Mouse (Mus musculus) central nervous system, embryonic 11.5 days (tissue): ENCODE data around the gene Vmn2r75. TPM values are rescaled to one million over a fixed set of nuclear protein-coding genes. Genes with fewer than 3 reads are reported as not detected.

Experiments used
- polyA plus RNA-seq: library from polyadenylated mRNA; depleted of rRNA; stranded (reverse); fragments of >200 nt; gene quantifications from 2 replicates; pipeline ENCODE4 v1.2.3, GENCODE M21; 2012; rRNA removed

Gene Vmn2r75
- not detected in 2 replicates for polyA plus RNA-seq

DNA sequence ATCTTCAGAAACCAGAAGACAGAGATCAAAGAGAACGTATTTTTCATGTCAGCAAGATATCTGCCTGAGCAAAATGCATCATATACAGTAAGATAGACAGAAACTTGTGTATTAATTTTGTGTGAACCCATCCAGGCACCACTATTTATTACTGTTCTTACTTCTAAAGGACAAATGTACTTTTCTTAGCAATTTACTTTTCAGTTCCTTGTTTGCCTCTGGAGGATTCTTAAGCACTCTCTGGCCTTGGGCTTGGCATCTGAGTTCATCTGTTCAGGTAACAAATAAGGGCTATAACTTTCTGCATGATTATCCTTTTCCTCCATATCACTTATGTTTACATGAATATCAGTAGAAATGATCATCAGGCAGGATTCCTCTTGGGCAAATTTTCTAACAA lies at the start of gene Vmn2r75:
Vmn2r75 (minus strand) TSS at position 101 of the 400 bp plus-strand sequence.

Other genes starting within 250 kb of the Vmn2r75 start
- not detected in 2 replicates for gene Vmn2r74, start 210.1 kb downstream of the Vmn2r75 start, polyA plus RNA-seq
- not detected in 2 replicates for gene Vmn2r76, start 74.5 kb upstream of the Vmn2r75 start, polyA plus RNA-seq
- not detected in 2 replicates for gene Olfr310, start 105.4 kb upstream of the Vmn2r75 start, polyA plus RNA-seq
- not detected in 2 replicates for gene Olfr309, start 141.9 kb upstream of the Vmn2r75 start, polyA plus RNA-seq
- not detected in 2 replicates for gene Olfr308, start 153.9 kb upstream of the Vmn2r75 start, polyA plus RNA-seq
- gene Olfr307, start 165.8 kb upstream of the Vmn2r75 start, polyA plus RNA-seq: not detected in 2 replicates
- not detected in 2 replicates for gene Olfr305, start 195.2 kb upstream of the Vmn2r75 start, polyA plus RNA-seq
- not detected in 2 replicates for gene Olfr304, start 214.9 kb upstream of the Vmn2r75 start, polyA plus RNA-seq
- gene Olfr303, start 226.0 kb upstream of the Vmn2r75 start, polyA plus RNA-seq: not detected in 2 replicates
- gene Olfr301, start 232.1 kb upstream of the Vmn2r75 start, polyA plus RNA-seq: not detected in 2 replicates